Mouse (Mus musculus) ES-E14 (cell line): ENCODE data around the gene Gm29427. TPM values are rescaled to one million over a fixed set of nuclear protein-coding genes. Genes with fewer than 3 reads are reported as not detected.

Source experiments
- DNase-seq: peaks from one replicate; pipeline ENCODE4 v3.0.0-alpha.2; 2013; ENCODE audit warnings: low read depth, low spot score
- H3K27ac ChIP-seq: 2 replicates; pipeline ENCODE4 v1.5.1; 2012; ENCODE audit warnings: low read depth, mild to moderate bottlenecking, low read length, moderate library complexity, mixed read lengths; ENCODE audit not compliant: poor library complexity, insufficient read depth, severe bottlenecking
- H3K36me3 ChIP-seq: 2 replicates; pipeline ENCODE4 v1.6.1; 2012; ENCODE audit warnings: mild to moderate bottlenecking, low read length, moderate library complexity, mixed read lengths; ENCODE audit not compliant: control insufficient read depth, poor library complexity, insufficient read depth, severe bottlenecking
- H3K4me1 ChIP-seq, 2 experiments: fragments of 150-350 bp in 1 of 2; sonication (generic) in 1 of 2; 2 replicates each; pipeline ENCODE4 v1.6.1; 2012; ENCODE audit warnings: low read length in 2 of 2, mild to moderate bottlenecking in 1 of 2, mixed read lengths in 1 of 2; ENCODE audit not compliant: control insufficient read depth in 2 of 2, insufficient read depth in 2 of 2, poor library complexity in 1 of 2
- H3K4me3 ChIP-seq, 2 experiments: fragments of 150-350 bp in 1 of 2; sonication (generic) in 1 of 2; 2 replicates each; pipeline ENCODE4 v1.5.1; 2012; ENCODE audit warnings: low read length in 2 of 2, low read depth in 1 of 2, mild to moderate bottlenecking in 1 of 2, mixed read lengths in 1 of 2; ENCODE audit not compliant: insufficient read depth in 1 of 2, poor library complexity in 1 of 2, severe bottlenecking in 1 of 2
- H3K9ac ChIP-seq: 2 replicates; pipeline ENCODE4 v1.6.1; 2012; ENCODE audit warnings: low read depth, mild to moderate bottlenecking, low read length, mixed read lengths; ENCODE audit not compliant: poor library complexity, insufficient read depth, severe bottlenecking
- H3K9me3 ChIP-seq: fragments of 150-350 bp; sonication (generic); 2 replicates; pipeline ENCODE4 v1.6.1; 2012; ENCODE audit warnings: low read depth, mild to moderate bottlenecking, low read length; ENCODE audit not compliant: control insufficient read depth, insufficient read depth
- CHD2 ChIP-seq: IDR thresholded peaks from 2 replicates; pipeline ENCODE4 v1.6.1; 2014; ENCODE audit warnings: mild to moderate bottlenecking, low read depth, low read length, inconsistent platforms
- HCFC1 ChIP-seq: IDR thresholded peaks from 2 replicates; pipeline ENCODE4 v1.6.1; 2012; ENCODE audit warnings: low read length, inconsistent platforms, borderline replicate concordance; ENCODE audit not compliant: insufficient read depth
- MAFK ChIP-seq: IDR thresholded peaks from 2 replicates; pipeline ENCODE4 v1.6.1; 2014; ENCODE audit warnings: mild to moderate bottlenecking, low read depth, low read length, inconsistent platforms; ENCODE audit not compliant: insufficient read depth
- ZC3H11A ChIP-seq: IDR thresholded peaks from 2 replicates; pipeline ENCODE4 v1.6.1; 2012; ENCODE audit warnings: low read depth, mild to moderate bottlenecking, inconsistent platforms, low read length, borderline replicate concordance
- ZNF384 ChIP-seq: IDR thresholded peaks from 2 replicates; pipeline ENCODE4 v1.6.1; 2012; ENCODE audit warnings: low read depth, low read length, inconsistent platforms
- in situ Hi-C, 2 experiments: fragments of 600-800 bp; cut with MboI; formaldehyde crosslinking; loops; one replicate each; pipeline ENCODE4 v1.15.1; 2025; ENCODE audit warnings: low sequenced_read_pairs in 2 of 2, inconsistent platforms in 1 of 2; ENCODE audit not compliant: unreplicated experiment in 2 of 2
- total RNA-seq: library from RNA; depleted of rRNA; stranded (reverse); fragments of 300-350 nt; gene quantifications from 2 replicates; pipeline ENCODE4 v1.2.3, GENCODE M21; 2012

The Gm29427 gene
- total RNA-seq, 1 experiment, result 0.18 TPM

DNA sequence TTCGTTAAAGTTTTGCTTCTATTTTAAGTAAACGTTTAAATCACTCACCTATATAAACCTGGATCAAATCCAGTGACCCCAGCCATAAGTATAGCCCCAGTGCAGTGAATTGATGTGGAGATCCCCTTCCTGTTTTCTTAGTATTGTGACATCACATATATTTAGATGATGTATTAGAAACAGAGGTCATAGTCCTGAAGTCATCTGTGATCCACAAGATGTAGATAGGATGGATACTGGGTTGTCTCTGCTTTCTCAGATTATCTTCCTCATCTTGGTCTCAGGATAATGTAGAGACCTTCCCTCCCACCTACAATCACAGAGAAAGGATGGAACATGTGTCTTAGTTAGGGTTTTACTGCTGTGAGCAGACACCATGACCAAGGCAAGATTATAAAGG lies 13.6 kb upstream of the Gm29427 start, which contains the start of gene Pfkfb2:
Pfkfb2 (minus strand) TSS at position 101 of the 400 bp plus-strand sequence.
- H3K4me1 ChIP-seq, result no peaks in the 10 kb centered on the region; a peak in 1 of 4 replicates
- in situ Hi-C loops, result no loop called here
- no peaks in the 10 kb centered on the region for H3K36me3 ChIP-seq
- no peak for TF ChIP-seq CHD2
- no peak for TF ChIP-seq ZNF384
- no peak for TF ChIP-seq MAFK
- H3K9me3 ChIP-seq, result no peaks in the 10 kb centered on the region
- H3K4me3 ChIP-seq, result no peak within 1 kb of the TSS
- H3K9ac ChIP-seq, result no peak within 1 kb of the TSS
- no peak within 1 kb of the TSS for H3K27ac ChIP-seq
- no peak for DNase-seq

GRCm38 (mm10) chr1:130728708-130729107 lies 13.1 kb upstream of the Gm29427 start:
- Histone ChIP-seq H3K36me3 (no peaks in the 10 kb centered on the region), H3K4me1 (no peaks in the 10 kb centered on the region; a peak in 1 of 4 replicates), H3K27ac (no peak overlapping the region), H3K9ac (no peak overlapping the region), H3K9me3 (no peaks in the 10 kb centered on the region), H3K4me3 (no peak overlapping the region)
- in situ Hi-C loops, result no loop called here
- DNase-seq, result no peak
- TF ChIP-seq CHD2, result no peak
- TF ChIP-seq ZC3H11A, result no peak
- no peak for TF ChIP-seq ZNF384
- TF ChIP-seq MAFK, result no peak

DNA sequence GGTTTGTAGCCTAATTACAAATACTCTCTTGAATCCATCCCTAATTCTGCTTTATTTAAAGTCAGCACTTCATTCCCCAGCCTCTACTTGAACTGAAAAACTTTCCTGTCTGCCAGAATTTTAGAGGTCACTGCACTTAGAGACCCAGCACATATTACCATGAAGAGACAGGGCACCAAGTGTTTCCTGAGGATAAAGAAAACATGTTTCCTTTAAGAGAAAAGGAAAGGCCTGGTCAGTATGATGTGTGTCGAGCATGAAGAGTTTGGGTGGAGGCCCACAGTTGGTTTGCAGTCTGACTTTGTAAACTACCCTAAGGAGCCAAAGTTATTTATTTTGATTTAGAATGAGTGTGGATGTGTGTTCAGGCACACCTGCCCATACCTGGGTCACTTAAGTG lies 12.5 kb upstream of the Gm29427 start:
- Histone ChIP-seq H3K9me3 (no peaks in the 10 kb centered on the region), H3K4me1 (no peaks in the 10 kb centered on the region; a peak in 1 of 4 replicates), H3K36me3 (no peaks in the 10 kb centered on the region), H3K4me3 (no peak overlapping the region), H3K9ac (no peak overlapping the region), H3K27ac (no peak overlapping the region)
- DNase-seq, result no peak
- in situ Hi-C loops, result no loop called here
- TF ChIP-seq ZNF384, result no peak

- in situ Hi-C loops, result no loop called here
Observed at GRCm38 (mm10) chr1:130726396-130726795, 10.8 kb upstream of the Gm29427 start.

DNA sequence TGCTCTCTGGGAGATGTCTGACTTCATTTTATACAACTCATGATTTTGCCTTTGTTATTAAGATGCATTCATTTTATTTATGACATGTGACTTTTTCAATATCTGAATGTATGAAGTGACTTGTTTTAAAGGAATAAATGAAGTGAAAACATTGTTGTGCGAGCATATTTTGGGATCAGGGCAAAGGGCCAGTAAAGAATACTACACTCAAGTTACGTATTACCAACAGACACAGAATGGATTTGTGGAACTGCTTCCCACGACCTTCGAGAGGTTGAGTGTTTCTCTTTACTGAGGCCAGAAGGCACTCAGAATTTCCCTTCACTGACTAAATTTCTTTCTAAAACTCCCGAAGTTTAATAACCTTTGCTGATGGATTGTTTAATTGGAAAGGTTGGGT lies 8.6 kb upstream of the Gm29427 start:
- Histone ChIP-seq H3K4me1 (no peaks in the 10 kb centered on the region), H3K9ac (no peak overlapping the region), H3K36me3 (no peaks in the 10 kb centered on the region), H3K9me3 (no peaks in the 10 kb centered on the region), H3K4me3 (no peak overlapping the region), H3K27ac (no peak overlapping the region)
- TF ChIP-seq HCFC1 (no peak), MAFK (no peak), ZC3H11A (no peak), CHD2 (no peak), ZNF384 (no peak)
- no peak for DNase-seq
- in situ Hi-C loops, result no loop called here

More at GRCm38 (mm10) chr1:130726396-130726795, 10.8 kb upstream of the Gm29427 start:
- H3K9ac ChIP-seq, result no peak overlapping the region
- no peak overlapping the region for H3K27ac ChIP-seq
- H3K9me3 ChIP-seq, result no peaks in the 10 kb centered on the region
- H3K36me3 ChIP-seq, result no peaks in the 10 kb centered on the region
- no peaks in the 10 kb centered on the region for H3K4me1 ChIP-seq
- DNase-seq, result no peak
- H3K4me3 ChIP-seq, result no peak overlapping the region
- no peak for TF ChIP-seq ZNF384
- TF ChIP-seq CHD2, result no peak
- no peak for TF ChIP-seq HCFC1
- TF ChIP-seq ZC3H11A, result no peak
- no peak for TF ChIP-seq MAFK
